Mouse (Mus musculus): ENCODE measurements around the gene Rpp25.

Rpp25 gene

GRCm38 (mm10) chr9:57549186-57549585 is 45.4 kb downstream of the Rpp25 start:
- in situ Hi-C loops (cut with MboI; ENCODE audit: unreplicated experiment in 2 of 2) = no loop called here

GRCm38 (mm10) chr9:57550126-57550862 is 46.5 kb downstream of the Rpp25 start:
- in situ Hi-C loops (cut with MboI; ENCODE audit: unreplicated experiment in 2 of 2) = no loop called here

GRCm38 (mm10) chr9:57552139-57552887 is 48.5 kb downstream of the Rpp25 start, which contains the start of gene Mpi:
Gene Mpi, minus strand, starts transcription at chr9:57552763.
- in situ Hi-C loops (cut with MboI; ENCODE audit: unreplicated experiment in 2 of 2) = no loop called here

- in situ Hi-C loops (cut with MboI; ENCODE audit: unreplicated experiment in 2 of 2) = no loop called here
Observed at GRCm38 (mm10) chr9:57553119-57553518, 49.3 kb downstream of the Rpp25 start.

GRCm38 (mm10) chr9:57554753-57555152 is 50.9 kb downstream of the Rpp25 start:
- in situ Hi-C loops (cut with MboI; ENCODE audit: unreplicated experiment in 2 of 2) = no loop called here

All from v-Abl transformed pro-B cells (cell line).